Mouse (Mus musculus): ENCODE measurements around the gene Eif1ax.
"Not testable (repeated sequence)": the region's sequence is repeated elsewhere in the genome, so short reads cannot be mapped to it uniquely, and the experiment has no call there.

The Eif1ax gene

DNA sequence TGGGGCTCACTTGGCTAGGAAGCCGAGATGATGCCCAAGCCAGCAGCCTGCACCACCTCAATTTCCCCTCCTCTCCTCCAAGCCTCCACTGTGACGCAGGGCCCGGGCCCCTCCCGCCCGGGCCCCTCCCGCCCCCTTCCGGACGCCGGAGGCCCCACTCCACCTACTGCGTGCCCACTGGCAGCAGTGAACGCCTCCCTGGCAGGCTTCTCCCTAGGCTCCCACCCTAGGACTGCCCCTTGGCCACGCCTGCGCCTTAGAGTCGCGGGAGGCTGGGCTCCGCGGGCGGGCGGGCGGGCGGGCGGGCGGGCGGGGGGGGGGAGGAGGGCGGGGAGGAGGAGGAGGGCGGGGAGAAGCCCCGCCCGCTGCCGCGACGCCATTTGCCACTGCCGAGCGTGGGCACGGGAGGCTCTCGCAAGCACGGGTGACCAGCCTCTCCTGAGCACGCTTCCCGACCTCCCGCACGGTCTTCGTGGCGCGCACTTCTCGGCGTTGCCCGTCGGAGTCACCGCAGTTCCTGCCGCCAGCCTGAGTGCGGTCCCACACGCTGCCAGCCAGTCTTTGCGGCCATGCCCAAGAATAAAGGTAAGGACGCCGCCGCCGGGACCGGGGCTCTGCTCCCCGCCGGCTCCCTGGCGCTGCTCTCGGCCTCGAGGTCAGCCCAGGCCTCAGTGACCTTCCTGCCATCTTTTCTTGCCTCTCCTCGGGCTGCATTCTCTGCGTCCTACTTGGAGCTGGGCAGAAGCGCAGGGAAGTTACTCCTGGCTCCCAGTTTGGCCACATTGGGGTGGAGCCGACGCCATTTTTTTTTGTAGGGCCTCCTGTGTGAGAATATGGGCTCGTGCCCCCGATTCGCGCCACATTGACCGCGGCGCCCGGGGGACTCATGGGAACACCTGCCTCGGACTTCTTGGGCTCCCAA is at the start of gene Eif1ax:
TSS of gene Eif1ax (plus strand) at position 348 of the 922 bp plus-strand sequence.
- in situ Hi-C loops (cut with MboI, MseI) = no loop called here

GRCm38 (mm10) chrX:159364506-159364905 is 7.5 kb upstream of the Eif1ax start:
- in situ Hi-C loops (cut with MboI, MseI) = no loop called here

DNA sequence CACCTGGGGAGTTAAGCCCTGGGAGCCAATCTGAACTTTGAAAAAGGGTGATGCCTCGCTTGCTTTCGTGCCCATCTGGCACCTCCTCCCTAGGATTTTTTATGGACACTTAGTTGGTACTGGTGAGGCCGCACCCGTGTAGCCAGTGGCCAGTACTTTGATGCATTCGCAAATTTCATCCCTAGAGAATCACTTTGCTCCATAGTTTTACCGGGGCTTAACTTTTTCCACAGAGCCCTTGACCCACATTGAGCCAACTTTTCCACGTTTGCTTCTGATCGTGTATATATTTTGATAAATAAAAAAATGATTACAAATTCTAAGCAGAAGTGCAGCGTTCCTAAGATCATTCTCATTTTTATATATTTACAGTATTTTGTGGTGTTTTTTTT is 771 bp downstream of the Eif1ax start:
- in situ Hi-C loops (cut with MboI, MseI) = no loop called here

DNA sequence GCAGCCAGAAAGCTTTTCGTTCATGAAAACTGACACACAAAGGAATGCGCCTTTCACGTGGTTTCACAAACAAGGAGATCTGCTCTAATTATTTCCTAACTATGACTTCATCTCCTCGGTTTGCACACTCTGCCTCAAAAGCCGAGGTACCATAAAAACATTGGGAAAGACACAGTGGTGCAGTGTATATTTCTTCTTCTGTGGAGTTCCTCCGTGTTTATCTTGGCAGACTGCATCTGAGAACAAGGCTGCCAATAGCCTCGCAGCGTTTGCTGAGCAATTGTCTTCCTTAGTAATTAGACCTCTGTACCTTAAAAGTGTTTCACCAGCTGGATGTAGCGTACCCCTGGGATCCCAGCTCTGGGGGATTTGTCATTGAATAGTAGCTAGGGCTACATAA is 15.1 kb downstream of the Eif1ax start:
- in situ Hi-C loops (cut with MboI, MseI) = no loop called here

GRCm38 (mm10) chrX:159388953-159389352 is 17.0 kb downstream of the Eif1ax start:
- in situ Hi-C loops (cut with MboI, MseI) = no loop called here

- in situ Hi-C loops (cut with MboI, MseI) = no loop called here
These were observed 18.5 kb downstream of the Eif1ax start for GRCm38 (mm10) chrX:159390347-159390962.

DNA sequence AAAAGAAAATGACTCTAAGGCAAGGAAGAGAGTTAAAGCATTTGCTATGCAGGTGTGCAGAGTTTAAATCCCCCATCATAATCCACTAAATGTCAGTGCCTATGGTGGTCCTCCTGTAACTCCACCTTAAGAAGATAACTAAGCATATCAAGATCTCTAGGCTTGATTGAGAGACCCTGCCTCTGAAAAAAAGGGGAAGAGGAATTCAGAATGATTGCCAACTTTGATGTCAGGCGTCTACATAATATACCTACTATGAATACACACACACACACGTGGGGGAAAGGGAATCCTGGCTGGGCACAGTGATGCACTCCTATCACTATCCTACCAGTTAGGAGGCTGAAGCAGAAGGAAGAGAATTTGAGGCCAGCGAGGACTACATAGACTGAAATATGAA is 19.3 kb downstream of the Eif1ax start:
- in situ Hi-C loops (cut with MboI, MseI) = no loop called here

GRCm38 (mm10) chrX:159409253-159409652 is 37.3 kb downstream of the Eif1ax start:
- in situ Hi-C loops (cut with MboI, MseI) = loop anchor here (10.0 kb wide), 1 partner anchor 784 kb away; no protein-coding TSS in a partner anchor

GRCm38 (mm10) chrX:159414130-159414828 is 42.3 kb downstream of the Eif1ax start, which contains the start of gene Map7d2:
Gene Map7d2 (plus strand): TSS chrX:159414572.
- in situ Hi-C loops (cut with MboI, MseI) = no loop called here

- in situ Hi-C loops (cut with MboI, MseI) = no loop called here
These were observed 43.1 kb downstream of the Eif1ax start for GRCm38 (mm10) chrX:159414829-159415673.

DNA sequence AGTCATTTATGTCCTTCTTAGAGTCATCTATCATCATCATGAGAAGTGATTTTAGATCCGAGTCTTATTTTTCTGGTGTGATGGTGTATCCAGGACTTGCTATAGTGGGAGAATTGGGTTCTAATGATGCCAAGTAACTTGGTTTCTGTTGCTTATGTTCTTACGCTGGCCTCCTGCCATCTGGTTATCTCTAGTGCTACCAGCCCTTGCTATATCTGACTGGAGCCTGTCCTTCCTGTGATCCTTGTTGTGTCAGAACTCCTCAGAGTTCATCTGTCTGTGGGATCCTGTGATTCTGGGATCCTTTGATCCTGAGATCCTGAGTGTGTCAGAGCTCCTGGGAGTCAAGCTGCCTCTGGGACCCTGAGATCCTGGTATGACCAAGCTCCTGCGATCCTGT is 58.5 kb downstream of the Eif1ax start:
- in situ Hi-C loops (cut with MboI, MseI) = not testable (repeated sequence)
